Mouse (Mus musculus): ENCODE data around the gene Sac3d1.
"Not testable (repeated sequence)": the region's sequence is repeated elsewhere in the genome, so short reads cannot be mapped to it uniquely, and the experiment has no call there.

Gene Sac3d1

DNA sequence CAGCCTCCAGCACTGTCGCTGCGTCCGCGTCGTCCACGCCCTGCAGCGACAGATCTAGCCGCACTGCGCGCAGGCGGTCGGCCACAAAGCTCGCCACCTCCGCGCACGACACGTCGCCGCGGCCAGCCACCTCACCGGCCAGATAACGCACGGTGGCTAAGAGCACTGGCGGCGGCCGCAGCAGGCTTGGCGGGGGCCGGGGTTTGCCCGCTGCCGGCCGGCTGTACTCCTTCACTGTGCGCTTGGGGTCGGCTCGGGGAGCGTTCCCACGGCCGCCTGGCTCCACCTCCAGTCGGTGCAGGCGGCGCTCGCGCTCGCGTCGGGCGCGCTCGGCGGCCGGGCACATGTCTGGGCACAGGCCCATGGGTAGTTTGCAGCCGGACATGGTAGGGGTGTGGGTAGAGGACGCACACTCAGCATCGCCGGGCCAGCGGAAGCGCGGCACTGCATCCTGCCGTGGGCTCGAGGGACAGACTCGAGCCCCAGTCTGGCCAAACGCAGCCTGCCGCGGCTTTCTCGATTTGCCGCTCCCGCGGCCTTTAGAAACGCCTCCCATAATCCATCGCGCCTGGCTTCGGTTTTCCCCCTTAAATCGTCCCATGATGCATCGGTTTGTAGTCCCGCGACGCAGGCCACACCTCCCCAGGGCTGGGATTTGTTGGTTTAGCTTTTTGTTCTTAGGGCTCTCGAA, at the start of gene Sac3d1:
Sac3d1 (minus strand) TSS at position 665 of the 691 bp plus-strand sequence.
- DNase-seq, result peak; percentile 88

DNA sequence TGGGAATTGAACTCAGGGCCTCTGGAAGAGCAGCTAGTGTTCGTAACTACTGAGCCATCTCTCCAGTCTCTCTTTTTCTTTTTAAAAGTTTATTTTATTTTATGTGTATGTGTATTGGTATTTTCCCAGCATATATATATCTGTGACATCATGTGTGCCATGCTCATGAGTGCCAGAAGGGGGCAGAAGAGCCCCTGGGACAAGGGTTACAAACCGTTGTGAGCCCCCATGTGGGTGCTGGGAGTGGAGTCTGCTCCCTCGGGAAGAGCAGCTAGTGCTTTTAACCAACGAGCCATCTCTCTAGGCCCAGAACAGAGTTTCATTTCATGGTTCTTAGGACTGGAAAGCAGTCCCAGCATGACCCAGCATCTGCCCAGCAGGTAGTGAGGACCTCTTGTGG, 48.3 kb upstream of the Sac3d1 start:
- no peak for DNase-seq

DNA sequence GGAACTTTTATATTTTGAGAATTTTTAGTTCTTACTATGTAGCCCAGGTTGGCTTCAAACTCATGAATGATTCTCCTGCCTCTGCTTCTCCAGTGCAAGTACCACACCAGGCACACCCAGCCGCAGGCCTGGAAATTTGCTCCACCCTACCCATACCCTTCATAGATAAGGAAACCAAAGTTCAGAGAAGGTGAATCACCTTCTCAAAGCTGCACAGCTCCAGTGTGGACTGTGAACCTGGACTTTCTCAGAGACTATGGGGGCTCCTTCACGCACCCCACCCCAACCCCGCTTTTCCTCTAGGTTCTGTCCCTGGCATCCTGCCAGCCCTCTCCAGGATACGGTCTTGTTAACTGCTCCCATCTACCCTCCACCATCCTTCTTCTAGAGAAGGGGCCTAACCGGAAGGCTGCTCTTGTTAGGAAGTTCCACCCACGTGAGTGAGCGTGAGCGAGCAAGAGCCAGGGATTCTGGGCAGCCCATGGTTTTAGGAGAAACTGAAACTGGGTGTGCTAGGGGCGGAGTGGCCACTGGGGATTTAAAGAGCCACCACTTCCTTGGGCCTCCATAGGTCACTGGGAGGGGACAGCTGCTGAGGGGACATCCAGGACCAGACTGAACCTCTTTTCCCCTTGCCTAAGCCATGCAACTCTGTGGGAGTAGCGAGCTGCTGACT, 45.6 kb upstream of the Sac3d1 start:
- no peak for DNase-seq

DNA sequence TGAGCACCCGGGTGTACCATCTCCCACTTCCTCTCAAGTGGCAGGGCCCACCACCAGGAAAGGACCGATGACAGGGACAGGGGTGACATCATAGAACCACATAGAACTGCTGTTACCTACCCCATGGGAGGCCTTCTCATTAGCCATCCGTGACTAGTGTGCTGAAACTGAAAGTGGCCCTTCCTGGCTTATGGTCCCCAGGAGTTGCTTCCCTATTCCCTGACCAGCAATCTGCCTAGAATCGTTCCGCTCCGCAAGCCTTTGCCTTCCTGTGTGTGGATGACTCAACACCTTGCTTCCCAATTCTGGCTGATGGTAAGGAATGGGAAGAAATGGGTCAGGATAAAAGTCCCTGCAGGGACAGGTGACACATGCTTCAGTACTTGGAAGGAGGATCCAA, 38.8 kb upstream of the Sac3d1 start:
- DNase-seq, result peak; percentile 43

- DNase-seq, result no peak
Observed at GRCm38 (mm10) chr19:6156372-6156771, 37.9 kb upstream of the Sac3d1 start.

DNA sequence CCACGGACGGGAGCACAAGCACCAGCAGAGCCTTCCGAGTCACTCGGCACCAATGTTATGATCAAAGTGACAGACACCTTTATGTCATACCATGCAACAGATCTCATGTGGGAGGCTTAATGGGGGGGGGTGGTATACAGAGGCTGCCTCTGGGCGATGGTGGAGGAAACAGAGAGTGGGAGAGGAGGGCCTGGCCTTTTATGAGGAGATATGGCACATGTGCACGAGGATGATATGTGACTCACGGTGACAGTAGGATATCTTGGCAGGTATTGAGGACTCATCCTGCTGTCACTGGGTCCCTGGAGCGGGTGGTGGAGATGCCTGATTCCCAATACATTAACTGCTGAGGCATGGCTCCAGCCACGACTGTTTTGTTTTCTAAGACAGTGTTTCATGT, 36.7 kb upstream of the Sac3d1 start:
- no peak for DNase-seq

DNA sequence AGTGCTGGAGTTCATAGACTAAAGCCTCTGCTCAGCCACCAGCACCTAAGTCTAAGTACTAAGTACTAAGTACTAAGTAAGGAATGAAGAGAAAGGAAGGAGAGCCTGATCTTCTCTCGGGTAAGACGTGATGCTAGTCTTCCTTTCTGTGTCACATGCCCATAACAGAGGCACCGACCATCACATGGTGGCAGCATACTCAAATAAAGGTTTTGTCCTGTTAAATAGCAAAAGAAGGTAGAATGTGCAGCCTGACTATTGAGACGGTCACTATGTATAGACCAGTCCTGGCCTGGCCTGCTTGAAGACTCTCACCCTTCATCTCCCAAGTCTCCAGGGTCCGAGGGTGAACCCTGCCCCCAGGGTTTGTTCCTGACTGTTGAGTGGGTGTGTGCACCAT, 26.4 kb upstream of the Sac3d1 start:
- no peak for DNase-seq

DNA sequence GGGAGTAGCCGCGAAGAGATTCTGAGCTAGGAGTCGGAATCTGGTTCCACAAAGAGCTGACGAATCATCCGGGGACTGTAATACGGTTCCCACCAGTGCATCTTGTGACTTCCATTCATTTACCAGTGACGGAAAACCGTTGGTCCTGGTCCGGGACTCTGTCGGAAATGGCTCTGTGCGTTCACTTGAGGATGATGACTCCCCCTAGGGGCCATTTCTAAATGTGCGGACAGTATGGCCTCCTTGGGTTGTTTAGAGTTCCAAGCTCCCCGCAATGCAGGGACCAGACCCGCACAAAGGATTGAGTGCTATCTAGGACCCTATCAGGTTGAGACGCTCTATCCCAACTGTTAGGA, 22.9 kb upstream of the Sac3d1 start, which contains the start of gene Arl2:
Arl2 (minus strand) TSS at position 155 of the 356 bp plus-strand sequence.
- peak; percentile 88 for DNase-seq

DNA sequence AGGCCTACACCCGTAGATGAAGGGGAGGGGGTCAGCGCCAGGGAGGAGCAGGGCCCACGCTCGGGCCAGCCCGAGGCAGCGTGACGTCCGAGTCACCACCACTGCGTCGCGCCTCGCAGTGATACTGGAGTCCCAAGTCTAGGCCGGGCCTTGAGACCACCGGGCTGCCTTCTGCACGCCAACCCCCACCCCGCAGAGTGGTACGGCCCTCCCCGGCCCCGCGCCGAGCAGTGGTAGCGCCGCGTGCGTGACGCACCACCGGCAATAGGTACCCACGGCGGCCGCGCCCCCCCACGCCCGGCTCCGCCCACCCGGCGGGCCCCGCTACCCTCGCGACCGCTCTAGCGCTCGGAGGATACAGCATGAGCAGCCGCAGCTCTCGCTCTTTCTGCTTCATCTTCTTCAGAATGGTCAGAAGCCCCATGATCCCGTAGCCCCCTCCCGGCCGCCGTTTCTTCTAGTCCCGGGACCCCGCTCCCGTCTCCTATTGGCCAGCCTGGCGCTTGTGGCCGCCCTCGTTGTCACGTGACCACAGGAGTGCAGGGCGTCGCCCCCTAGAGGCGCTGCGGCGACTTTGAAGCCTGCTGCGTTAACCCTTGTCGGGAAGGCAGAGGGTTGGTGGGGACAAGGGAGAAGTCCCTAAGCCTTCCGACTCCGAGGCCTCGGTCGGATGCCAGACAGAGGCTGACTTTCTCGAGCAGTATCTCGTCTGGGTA, 22.4 kb upstream of the Sac3d1 start, which contains the start of gene Batf2:
Batf2 (plus strand) TSS at position 306 of the 716 bp plus-strand sequence.
- DNase-seq, result peak; percentile 94

DNA sequence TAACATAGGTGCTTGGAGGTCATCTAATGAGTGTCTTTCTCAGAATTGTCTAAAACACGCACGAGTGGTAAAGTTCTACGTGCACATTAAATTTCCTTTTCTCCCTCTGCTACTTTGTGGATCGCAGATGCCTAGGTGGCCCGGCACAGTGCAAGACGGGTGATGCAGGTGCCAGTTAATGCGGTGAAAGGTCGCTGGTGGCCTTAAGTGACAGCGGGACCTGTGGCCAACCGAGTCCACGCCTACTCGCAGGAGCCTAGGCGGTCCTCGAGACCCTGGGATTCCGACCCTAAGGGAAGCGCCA, 21.9 kb upstream of the Sac3d1 start:
- no peak for DNase-seq

- peak; percentile 72 for DNase-seq
Observed at GRCm38 (mm10) chr19:6139701-6140100, 21.3 kb upstream of the Sac3d1 start.

- no peak for DNase-seq
Observed at GRCm38 (mm10) chr19:6136397-6136796, 17.9 kb upstream of the Sac3d1 start.

DNA sequence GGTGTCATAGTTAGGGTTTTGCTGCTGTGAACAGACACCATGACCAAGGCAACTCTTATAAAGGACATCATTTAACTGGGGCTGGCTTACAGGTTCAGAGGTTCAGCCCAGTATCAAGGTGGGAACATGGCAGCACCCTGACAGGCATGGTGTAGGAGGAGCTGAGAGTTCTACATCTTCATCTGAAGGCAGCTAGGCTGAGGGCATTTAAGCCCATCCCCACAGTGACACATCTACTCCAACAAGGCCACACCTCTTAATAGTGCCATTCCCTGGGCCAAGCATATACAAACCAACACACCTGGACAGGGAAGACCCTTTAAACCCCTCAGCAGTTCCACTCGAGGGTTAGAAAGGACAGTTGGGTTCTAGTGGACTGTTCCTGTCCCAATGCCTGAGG, 14.7 kb upstream of the Sac3d1 start:
- DNase-seq, result not testable (repeated sequence)

GRCm38 (mm10) chr19:6132171-6132827, 13.8 kb upstream of the Sac3d1 start:
- DNase-seq, result no peak

DNA sequence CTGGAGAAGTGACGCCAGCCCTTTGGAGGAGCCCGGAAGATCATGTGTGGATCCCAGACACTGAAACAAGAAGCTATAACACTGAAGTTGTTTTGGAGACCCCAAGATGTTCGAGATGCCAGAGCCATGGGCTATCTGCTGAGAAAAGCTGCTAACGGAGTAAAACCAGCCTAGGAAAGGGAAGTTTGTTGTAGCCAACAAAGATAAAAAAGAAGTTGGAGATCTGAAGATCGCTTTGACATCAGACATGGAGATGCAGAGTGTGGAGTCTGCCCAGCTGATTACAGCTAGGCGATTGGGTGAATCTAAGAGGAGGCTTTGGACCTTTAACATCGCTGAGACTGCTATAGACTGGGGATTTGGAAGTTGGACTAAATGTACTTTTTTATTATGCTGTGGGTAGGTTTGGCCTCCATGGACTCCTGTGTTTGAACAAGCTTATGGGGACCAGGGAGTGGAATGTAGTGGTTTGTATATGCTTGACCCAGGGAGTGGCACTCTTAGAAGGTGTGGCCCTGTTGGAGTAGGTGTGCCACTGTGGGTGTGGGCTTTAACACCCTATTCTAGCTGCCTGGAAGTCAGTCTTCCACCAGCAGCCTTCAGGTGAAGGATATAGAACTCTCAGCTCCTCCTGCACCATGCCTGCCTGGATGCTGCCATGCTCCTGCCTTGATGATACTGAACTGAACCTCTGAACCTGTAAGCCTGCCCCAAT, 12.1 kb upstream of the Sac3d1 start:
- not testable (repeated sequence) for DNase-seq

DNA sequence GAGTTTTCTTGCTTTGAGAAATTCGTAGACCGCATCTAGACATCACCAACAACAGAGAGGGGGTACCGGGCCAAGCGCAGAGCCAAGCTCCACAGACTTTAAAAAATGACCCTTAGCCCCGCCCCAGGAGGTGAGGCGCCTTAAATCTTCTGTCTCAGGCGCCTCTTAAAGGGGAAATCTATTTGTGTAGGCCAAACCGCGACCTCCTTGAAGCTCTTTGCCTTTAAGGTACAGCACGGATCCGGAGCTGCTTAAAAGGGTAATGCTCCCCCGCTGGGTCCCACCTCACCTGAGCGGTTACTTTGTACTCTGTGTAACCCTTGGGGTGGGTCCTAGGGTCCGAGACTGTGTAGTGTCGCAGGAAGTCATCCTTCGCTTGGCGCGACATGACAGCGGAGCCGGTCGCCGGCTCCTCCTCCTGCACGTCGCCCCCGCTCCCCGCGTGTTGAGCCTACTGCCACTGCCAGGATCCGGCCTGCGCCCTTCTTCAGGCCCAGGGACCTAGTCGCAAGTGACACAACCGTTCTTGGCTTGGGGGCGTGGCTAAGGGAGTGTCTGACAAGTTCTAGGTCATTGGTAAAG, 9.4 kb upstream of the Sac3d1 start, which contains the start of gene Snx15:
Snx15 (minus strand) TSS at position 545 of the 582 bp plus-strand sequence.
- peak; percentile 98 for DNase-seq

DNA sequence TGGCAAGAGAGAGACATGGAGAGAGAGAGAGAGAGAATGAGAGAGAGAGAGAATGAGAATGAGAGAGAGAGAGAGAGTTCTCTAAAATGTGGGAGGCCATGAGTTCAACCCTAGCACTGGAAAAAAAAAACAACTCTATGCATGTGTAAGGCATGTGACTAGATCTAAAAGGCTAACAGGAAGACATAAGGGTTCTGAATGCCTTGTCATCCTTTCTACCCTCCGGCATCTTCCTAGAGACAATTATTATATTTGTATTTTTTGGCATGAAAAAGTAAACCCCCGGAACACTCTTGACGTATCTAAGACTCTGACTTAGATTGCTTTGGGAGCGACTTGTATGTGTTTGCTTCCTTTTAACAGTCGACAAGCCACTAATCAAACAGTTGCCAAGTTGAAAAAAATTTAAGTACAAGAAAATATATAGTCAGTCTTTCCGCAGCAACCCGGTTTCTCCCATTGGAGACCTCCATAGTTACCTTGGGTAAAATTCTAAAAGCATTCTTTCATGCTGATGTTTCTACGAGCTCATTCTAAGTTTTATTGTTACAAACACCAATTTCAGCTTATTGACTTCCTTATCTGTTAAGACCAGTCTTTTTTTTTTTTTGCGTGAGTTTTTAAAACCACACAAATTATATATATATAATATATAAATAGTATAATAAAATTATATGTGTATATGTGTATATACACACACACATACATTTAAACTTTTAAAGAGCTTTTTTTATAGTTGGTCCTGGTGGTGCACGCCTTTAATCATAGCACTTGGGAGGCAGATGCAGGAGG, 8.5 kb upstream of the Sac3d1 start:
- no peak for DNase-seq

GRCm38 (mm10) chr19:6126289-6126688, 7.8 kb upstream of the Sac3d1 start:
- DNase-seq, result peak; percentile 46

GRCm38 (mm10) chr19:6124898-6125297, 6.4 kb upstream of the Sac3d1 start:
- no peak for DNase-seq

DNA sequence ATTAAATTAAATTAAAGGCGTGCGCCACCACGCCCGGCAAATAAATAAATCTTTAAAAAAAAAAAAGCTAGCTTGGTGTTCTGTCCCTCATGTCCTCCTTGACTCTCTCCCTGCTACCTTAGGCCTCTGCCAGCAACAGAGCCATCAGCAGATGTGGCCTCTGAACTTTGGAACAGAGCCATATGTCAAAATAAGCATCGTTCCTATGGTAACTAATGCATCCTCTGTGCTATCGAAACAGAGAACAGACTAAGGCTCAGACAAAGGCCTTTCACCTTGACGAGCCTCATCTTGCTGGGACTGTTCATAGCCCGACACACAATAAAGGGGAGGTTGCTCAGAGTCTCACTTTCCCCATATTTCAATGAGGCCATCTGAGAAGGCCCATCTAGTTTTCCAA, 4.9 kb upstream of the Sac3d1 start:
- no peak for DNase-seq

- DNase-seq, result no peak
Observed at GRCm38 (mm10) chr19:6121761-6122160, 3.3 kb upstream of the Sac3d1 start.
